Mouse (Mus musculus): ENCODE measurements at regions not wholly inside any gene's neighbourhood (a gene's known extent, or its start where the extent isn't known, plus 50 kb on each side); places are given as distances from the start of the nearest gene placed in this dataset.

DNA sequence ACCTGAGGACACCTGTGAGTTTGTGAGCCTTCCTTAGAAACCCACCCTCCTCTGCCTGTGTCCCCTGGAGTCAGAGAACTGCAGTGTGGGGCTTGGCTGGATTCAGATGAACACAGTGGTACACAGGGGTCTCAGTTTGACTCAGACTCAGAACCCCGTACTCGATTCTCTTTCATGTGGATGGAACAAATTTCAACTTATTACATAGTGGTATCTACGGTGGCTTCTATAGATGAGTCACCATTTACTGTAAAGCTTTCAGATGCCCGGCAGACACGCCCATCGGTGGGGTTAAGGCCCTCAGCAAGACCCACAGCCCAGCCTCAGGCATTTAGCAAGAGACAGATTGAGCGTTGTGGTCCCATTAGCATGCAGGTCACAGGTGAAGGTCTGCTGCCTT is 178.9 kb upstream of the Mrps10 start:
- H3K9me3 ChIP-seq = 0 out of 2 replicates have a peak, but pooled peaks cover 4% of the 10 kb centered on the region
- H3K27ac ChIP-seq = no peak overlapping the region
- no peak for ATAC-seq (ENCODE audit: low FRiP score)

DNA sequence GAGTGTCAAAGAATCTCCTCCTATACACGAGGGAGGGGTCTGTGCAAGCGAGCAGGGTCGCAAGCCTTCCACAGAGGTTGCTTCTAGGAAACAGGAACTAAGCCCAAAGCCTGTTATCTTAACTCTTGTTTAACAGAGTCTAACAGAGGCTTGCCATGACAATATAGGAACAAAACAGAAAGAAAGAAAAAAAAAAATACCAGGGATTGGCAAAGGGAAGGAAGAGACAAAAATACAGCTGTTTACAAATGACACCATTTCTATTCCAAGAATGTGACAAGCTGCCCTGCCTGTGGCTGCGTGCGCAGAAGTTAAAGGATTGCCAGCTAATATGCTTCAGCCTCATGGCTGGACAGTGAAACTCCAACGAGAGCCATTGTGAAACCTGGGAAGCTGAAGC is 173.8 kb upstream of the Ubr2 start:
- H3K4me2 ChIP-seq = no peak overlapping the region
- H3K4me1 ChIP-seq (replicated peaks) = peaks cover 8% of the 10 kb centered on the region
- WGBS = 83% methylated on average over 6 of the region's 6 CpGs
- H3K36me3 ChIP-seq = no peaks in the 10 kb centered on the region; the same call in 1 of the 2 replicates
- no peak overlapping the region for H3K4me3 ChIP-seq
- no peak overlapping the region for H3K27ac ChIP-seq
- ATAC-seq (ENCODE audit: low FRiP score) = no peak
- H3K9ac ChIP-seq = no peak overlapping the region
- no peaks in the 10 kb centered on the region for H3K27me3 ChIP-seq
- no peaks in the 10 kb centered on the region for H3K9me3 ChIP-seq

More for the DNA sequence above, 178.9 kb upstream of the Mrps10 start:
- peaks cover 21% of the 10 kb centered on the region for H3K36me3 ChIP-seq
- no peak overlapping the region for H3K4me3 ChIP-seq
- 84% methylated on average over 7 of the region's 7 CpGs for WGBS
- no peak overlapping the region for H3K4me2 ChIP-seq
- H3K4me1 ChIP-seq (replicated peaks) = peaks cover 14% of the 10 kb centered on the region
- H3K9ac ChIP-seq = no peak overlapping the region
- H3K27me3 ChIP-seq = no peaks in the 10 kb centered on the region

DNA sequence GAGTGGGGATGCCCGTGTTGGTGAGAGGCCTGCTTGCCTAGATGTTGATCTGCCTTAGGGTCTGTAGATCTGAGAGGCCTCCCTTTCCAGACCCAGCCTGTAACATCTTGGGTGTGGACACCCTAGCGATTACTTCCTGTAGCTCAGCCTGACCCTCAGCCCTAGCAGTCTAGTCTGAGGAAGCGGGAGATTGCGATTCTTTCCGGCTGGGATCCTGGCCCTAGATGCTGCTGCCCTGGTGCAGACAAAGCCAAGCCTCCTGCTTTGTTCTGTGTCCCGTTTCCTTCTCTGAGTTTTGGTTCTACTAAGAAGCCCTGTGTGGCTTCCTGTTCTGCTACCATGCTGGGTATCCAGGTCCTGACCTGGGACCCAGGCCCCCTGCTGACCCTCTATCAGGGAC is 171.8 kb upstream of the Ubr2 start:
- peaks cover 27% of the 10 kb centered on the region for H3K4me1 ChIP-seq (replicated peaks)
- H3K27ac ChIP-seq = peak overlapping the region; percentile 55; the same call in 1 of the 2 replicates
- H3K36me3 ChIP-seq = no peaks in the 10 kb centered on the region; the same call in 1 of the 2 replicates
- 57% methylated on average over 6 of the region's 6 CpGs for WGBS
- no peak overlapping the region for H3K4me3 ChIP-seq
- H3K9me3 ChIP-seq = no peaks in the 10 kb centered on the region
- H3K9ac ChIP-seq = peak overlapping the region; percentile 24; the same call in 1 of the 2 replicates
- no peaks in the 10 kb centered on the region for H3K27me3 ChIP-seq
- no peak overlapping the region for H3K4me2 ChIP-seq
- ATAC-seq (ENCODE audit: low FRiP score) = no peak

DNA sequence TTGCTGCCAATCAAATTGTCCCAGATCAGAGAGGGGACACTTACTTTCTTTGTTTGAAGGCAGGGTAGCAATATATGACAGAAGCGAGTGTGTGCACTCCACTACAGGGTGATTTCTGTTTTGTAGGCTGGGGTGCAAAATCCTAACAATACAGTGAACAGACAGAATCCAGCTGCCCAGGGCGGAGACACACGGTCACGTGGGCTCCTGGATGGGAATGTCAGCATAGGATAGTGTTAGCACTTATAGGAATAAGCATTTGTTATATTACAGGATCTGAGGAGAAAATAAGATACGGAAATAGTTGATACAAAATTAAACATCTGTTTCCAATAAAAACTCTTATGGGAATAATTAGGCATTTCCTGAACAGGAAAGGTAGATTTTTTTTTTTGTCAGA is 169.1 kb upstream of the Ubr2 start:
- H3K9me3 ChIP-seq = no peaks in the 10 kb centered on the region
- peaks cover 35% of the 10 kb centered on the region for H3K4me1 ChIP-seq (replicated peaks)
- no peaks in the 10 kb centered on the region for H3K36me3 ChIP-seq
- H3K4me3 ChIP-seq = no peak overlapping the region
- no peaks in the 10 kb centered on the region for H3K27me3 ChIP-seq
- H3K4me2 ChIP-seq = no peak overlapping the region
- no peak overlapping the region for H3K27ac ChIP-seq
- WGBS = 70% methylated on average over 5 of the region's 5 CpGs
- no peak overlapping the region for H3K9ac ChIP-seq
- ATAC-seq (ENCODE audit: low FRiP score) = no peak

DNA sequence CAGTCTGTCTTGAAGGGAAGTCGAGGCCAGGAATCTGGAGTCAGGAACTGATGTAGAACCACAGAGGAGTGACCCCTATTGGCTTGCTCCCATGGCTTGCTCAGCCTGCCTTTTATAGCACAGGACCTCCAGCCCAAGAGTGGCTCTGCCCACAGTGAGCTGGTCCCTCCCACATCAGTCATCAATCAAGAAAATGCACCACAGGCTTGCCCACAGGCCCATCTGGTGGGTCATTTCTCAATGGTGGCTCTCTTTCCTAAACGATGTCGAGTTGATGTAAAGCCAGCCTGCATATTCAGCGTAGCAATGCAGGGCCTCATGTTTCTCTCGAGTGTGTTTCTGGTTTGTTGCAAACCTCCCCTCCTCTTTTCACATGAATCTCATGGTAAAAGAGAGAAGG is 168.3 kb upstream of the Ubr2 start:
- ATAC-seq (ENCODE audit: low FRiP score) = no peak
- Histone ChIP-seq H3K9ac (no peak overlapping the region), H3K4me1 (replicated peaks) (peaks cover 35% of the 10 kb centered on the region), H3K4me3 (no peak overlapping the region), H3K27ac (peak overlapping the region; percentile 2), H3K4me2 (no peak overlapping the region), H3K36me3 (no peaks in the 10 kb centered on the region), H3K9me3 (no peaks in the 10 kb centered on the region), H3K27me3 (no peaks in the 10 kb centered on the region)
- 54% methylated on average over 5 of the region's 5 CpGs for WGBS

DNA sequence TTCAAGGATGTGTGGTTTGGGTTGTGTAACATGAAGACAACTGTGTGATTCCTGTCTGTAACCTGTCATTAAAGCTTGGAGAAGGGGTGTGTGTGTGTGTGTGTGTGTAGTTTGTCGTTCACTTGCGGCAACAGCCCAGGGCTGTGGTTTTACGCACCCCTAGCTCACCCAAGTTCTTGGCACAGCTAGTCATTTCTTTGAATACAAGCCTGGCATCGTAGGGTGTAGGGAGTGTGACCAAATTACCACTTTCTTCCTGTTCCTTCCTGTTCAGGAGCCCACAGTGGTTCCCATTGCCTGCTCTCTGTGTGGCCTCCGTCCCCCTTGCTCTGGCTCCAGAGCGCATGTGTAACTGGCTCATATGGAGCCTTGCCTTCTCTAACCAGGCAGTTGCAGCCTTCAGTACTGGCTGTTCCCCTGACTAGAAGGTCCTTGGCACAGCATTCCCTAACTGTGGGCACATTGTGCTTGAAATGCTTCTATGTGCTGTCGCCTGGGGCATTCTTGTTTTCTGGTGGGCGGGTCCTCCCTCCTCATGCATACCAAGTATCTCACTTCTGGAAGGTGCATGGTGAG is 167.4 kb upstream of the Ubr2 start:
- Histone ChIP-seq H3K4me2 (no peak overlapping the region), H3K36me3 (no peaks in the 10 kb centered on the region), H3K4me1 (replicated peaks) (peaks cover 35% of the 10 kb centered on the region), H3K4me3 (no peak overlapping the region), H3K27ac (peak overlapping the region; percentile 44; the same call in 1 of the 2 replicates), H3K9ac (0 out of 2 replicates have a peak overlapping the region, but pooled peaks have one; percentile 13), H3K27me3 (no peaks in the 10 kb centered on the region), H3K9me3 (no peaks in the 10 kb centered on the region)
- ATAC-seq (ENCODE audit: low FRiP score) = peak; percentile 48; the same call in 1 of the 2 replicates
- 80% methylated on average over 8 of the region's 8 CpGs for WGBS

DNA sequence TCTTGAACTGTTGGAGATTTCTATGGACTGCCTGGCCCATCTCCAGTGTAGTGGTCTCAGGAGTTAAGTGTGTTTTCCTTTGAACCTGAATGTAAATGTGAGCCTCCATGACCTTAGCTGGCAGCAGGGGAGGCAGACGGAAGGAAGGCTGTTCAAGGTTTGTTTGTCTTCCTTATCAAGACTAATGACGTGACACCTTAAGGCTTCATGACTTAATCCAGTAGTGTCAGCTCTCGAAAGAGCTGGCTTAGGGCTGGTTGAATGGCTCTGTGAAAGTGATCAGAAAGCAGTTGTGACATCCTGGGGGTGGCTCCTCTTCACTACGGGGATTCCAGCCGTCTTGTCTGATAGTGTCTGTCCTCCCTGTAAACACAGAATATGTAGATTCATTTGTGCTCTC is 166.0 kb upstream of the Ubr2 start:
- Histone ChIP-seq H3K9ac (no peak overlapping the region), H3K36me3 (no peaks in the 10 kb centered on the region), H3K4me2 (no peak overlapping the region), H3K4me1 (replicated peaks) (peaks cover 27% of the 10 kb centered on the region), H3K4me3 (no peak overlapping the region), H3K27me3 (no peaks in the 10 kb centered on the region), H3K27ac (peak overlapping the region; percentile 35; the same call in 1 of the 2 replicates), H3K9me3 (no peaks in the 10 kb centered on the region)
- 66% methylated on average over 5 of the region's 5 CpGs for WGBS
- ATAC-seq (ENCODE audit: low FRiP score) = no peak

DNA sequence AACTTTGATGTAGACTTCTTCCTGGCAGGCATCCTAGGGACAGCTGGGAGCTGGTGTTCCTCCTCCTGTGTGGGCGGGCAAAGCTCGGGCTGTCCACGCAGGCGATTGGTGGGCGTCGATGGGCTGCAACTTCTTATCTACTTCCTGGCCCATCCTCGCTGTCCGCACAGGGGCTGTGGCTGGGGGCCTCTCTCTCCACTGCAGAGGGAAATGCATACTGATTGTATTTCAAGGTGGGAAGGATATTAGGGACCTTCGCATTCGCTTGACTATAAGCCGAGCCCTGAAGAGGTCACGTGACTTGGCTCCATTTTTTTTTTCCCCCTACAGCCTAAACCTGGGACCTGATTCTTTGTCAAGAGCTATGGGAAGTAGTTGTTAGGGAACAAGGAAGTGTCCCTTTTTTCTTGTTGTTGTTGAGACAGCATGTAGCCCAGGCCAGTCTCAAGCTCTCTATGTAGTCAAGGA is 164.4 kb upstream of the Ubr2 start:
- Histone ChIP-seq H3K27me3 (no peaks in the 10 kb centered on the region), H3K4me2 (no peak overlapping the region), H3K36me3 (no peaks in the 10 kb centered on the region), H3K9ac (no peak overlapping the region), H3K9me3 (no peaks in the 10 kb centered on the region), H3K4me1 (replicated peaks) (peaks cover 27% of the 10 kb centered on the region), H3K4me3 (no peak overlapping the region), H3K27ac (no peak overlapping the region)
- WGBS = 75% methylated on average over 12 of the region's 12 CpGs
- no peak for ATAC-seq (ENCODE audit: low FRiP score)

DNA sequence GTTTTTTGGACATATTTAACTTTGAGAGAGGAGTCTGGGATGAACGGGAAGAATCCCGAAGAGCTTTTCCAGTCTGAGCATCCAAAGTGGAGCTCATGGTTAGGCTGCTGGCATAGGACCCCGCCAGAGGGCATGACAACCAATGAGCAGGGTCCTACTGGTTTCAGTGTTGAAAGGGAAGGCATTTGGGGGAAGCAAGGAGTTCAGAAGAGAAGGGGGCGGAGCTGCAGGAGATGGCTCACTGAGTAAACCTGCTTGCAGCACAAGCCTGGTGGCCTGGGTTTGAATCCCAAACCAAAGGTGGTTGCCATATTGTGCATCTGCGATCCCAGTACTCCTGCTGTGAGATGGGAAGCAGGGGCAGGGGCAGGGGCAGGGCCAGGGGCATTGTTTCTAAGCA is 161.4 kb upstream of the Ubr2 start:
- no peaks in the 10 kb centered on the region for H3K27me3 ChIP-seq
- H3K4me1 ChIP-seq (replicated peaks) = peaks cover 34% of the 10 kb centered on the region
- ATAC-seq (ENCODE audit: low FRiP score) = no peak
- no peaks in the 10 kb centered on the region for H3K36me3 ChIP-seq
- H3K27ac ChIP-seq = no peak overlapping the region
- 84% methylated on average over 5 of the region's 5 CpGs for WGBS
- H3K9ac ChIP-seq = no peak overlapping the region
- H3K4me2 ChIP-seq = no peak overlapping the region
- H3K9me3 ChIP-seq = no peaks in the 10 kb centered on the region
- H3K4me3 ChIP-seq = no peak overlapping the region

DNA sequence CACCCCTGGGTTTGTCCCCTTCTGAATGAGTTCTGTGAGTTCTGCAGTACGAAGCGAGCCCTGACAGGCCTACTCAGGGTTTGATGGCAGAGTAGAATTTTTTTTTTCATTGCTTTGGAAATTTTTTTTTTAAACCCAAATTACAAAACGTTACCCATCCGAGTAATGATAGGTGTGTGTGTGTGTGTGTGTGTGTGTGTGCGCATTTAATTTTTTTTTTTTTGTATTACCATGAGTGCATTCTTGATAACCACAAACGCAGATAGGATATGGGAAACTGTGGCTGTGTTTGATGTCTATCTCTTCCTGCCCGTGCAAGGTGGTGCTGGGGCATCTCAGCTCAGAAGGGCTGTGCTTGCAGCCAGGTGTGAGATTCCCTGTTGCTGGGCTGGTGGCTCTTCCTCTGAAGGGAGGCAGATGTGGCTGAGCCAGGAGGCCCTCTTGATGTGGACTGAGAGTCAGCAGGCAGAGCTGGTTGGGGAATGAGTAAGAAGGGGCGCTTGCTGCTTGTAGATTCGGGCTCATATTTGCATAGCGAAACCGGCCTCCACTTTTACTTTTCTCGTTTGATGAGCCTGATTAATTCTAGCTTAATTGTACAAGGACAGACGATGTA is 160.7 kb upstream of the Ubr2 start:
- H3K4me1 ChIP-seq (replicated peaks) = peaks cover 34% of the 10 kb centered on the region
- H3K27ac ChIP-seq = no peak overlapping the region
- H3K4me2 ChIP-seq = no peak overlapping the region
- no peak for ATAC-seq (ENCODE audit: low FRiP score)
- no peaks in the 10 kb centered on the region for H3K9me3 ChIP-seq
- WGBS = 94% methylated on average over 13 of the region's 13 CpGs
- no peaks in the 10 kb centered on the region for H3K36me3 ChIP-seq
- H3K9ac ChIP-seq = no peak overlapping the region
- H3K27me3 ChIP-seq = no peaks in the 10 kb centered on the region
- no peak overlapping the region for H3K4me3 ChIP-seq

DNA sequence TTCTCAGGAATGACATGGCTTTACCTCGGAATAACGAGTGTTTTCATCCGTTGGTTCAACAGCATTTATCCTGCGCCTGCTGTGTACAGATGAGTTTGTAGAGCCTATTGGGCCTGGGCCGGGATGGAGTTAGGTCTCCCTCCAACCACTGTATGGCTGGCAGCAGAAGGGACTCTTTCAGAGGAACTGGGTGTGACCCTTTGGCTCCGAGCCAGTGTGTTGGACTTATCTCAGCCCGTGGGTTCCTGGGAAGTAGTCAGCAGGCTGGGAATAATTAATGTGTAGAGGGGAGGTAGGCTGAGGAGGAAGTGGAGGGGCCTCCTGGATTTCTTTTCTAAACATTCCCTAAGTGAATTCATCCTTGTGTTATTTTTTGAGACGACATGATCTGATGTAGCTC is 157.7 kb upstream of the Ubr2 start:
- no peak overlapping the region for H3K4me3 ChIP-seq
- H3K4me1 ChIP-seq (replicated peaks) = peaks cover 42% of the 10 kb centered on the region
- 0 out of 2 replicates have a peak, but pooled peaks have one; percentile 37 for ATAC-seq (ENCODE audit: low FRiP score)
- 70% methylated on average over 8 of the region's 8 CpGs for WGBS
- H3K9ac ChIP-seq = no peak overlapping the region
- H3K27ac ChIP-seq = peak overlapping the region; percentile 64; the same call in 1 of the 2 replicates
- no peaks in the 10 kb centered on the region for H3K36me3 ChIP-seq
- H3K9me3 ChIP-seq = no peaks in the 10 kb centered on the region
- H3K27me3 ChIP-seq = no peaks in the 10 kb centered on the region
- H3K4me2 ChIP-seq = no peak overlapping the region

DNA sequence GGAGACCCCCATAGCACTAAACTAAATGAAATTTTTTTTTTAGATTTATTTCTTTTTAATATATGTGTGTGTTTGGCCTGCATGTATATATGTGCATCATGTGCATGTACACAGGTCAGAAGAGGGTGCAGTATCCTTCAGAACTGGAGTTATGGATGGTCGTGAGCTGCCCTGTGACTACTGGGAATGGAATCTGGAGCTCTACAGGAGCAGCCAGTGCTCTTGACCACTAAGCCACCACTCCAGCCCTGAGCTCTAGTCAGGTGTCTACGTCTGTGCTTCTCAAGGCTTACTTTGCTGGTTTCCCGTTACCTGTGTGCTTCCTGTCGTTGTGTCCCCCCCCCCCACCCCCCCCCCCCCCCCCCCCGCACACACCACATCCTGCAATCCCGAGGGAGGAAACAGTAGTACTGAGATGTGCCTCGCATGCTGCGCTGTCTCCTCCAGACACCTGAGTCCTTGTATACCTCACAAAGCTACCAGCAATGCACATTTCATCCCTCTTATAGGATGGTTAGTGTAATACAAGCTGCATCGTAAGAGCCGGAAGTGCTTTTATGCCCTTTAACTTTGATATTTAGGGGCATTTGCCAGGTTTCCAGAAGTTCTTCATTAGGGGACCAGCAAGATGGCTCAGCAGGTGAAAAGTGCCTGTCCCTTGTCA is 153.5 kb upstream of the Ubr2 start:
- Histone ChIP-seq H3K9me3 (no peaks in the 10 kb centered on the region), H3K9ac (no peak overlapping the region), H3K4me2 (no peak overlapping the region), H3K36me3 (no peaks in the 10 kb centered on the region), H3K27ac (no peak overlapping the region), H3K4me3 (no peak overlapping the region), H3K4me1 (replicated peaks) (peaks cover 36% of the 10 kb centered on the region), H3K27me3 (no peaks in the 10 kb centered on the region)
- no peak for ATAC-seq (ENCODE audit: low FRiP score)
- WGBS = 80% methylated on average over 5 of the region's 10 CpGs

Data from hindbrain, embryonic 13.5 days (tissue).